In the genomic region with DNA sequence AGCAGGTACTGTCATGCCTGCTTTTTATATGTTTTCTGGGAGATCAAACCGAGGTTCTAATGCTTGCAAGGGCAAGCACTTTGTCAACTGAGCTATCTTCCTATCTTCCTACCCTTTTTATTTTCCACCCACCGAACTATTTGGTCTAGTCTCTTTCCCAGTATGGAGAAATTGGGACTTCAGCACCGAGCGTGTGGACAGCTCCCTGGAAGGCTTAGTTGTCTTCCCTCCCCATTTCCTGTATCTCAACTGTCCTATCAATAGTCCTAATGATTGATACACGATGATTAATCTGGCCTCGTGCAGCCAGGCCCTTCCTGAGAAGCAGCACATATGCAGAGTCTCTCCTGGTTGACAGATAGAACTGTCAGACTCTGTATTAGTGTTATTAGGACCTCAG, we compare ENCODE assay signal across 15 mouse cellular contexts.
A peak's percentile ranks its signal among the peaks of the same experiment; 100 is the strongest.
DNase-seq lines count a peak whose midpoint lies in the region; ATAC-seq and TF ChIP-seq lines count a peak whose summit lies in the region.
"Had no signal": no experiment of that assay in that cellular context is flagged by ENCODE, and none has a peak within 500 bp of the region (broad histone marks: within the 10 kb centered on the region; RNA-seq: fewer than 3 reads in every experiment).

No protein-coding gene starts in this region.

- TF ChIP-seq CTCF in intestine, postnatal 0 days (IDR thresholded peaks at IDR 0.05; ENCODE audit: low read depth): no peak

- H3K9ac ChIP-seq in intestine, embryonic 14.5 days (ENCODE audit: low read length): no peak overlapping the region
- no peak overlapping the region for H3K9ac ChIP-seq in intestine, postnatal 0 days (ENCODE audit: low read depth, low read length)
- H3K9ac ChIP-seq in neural tube, embryonic 11.5 days (ENCODE audit: low read length): no peak overlapping the region
- H3K9ac ChIP-seq in intestine, embryonic 15.5 days: no peak overlapping the region
- H3K9ac ChIP-seq: forebrain, embryonic 15.5 days; hindbrain, embryonic 15.5 days; liver, embryonic 15.5 days; neural tube, embryonic 12.5 days had no signal

- H3K4me2 ChIP-seq in intestine, embryonic 14.5 days (ENCODE audit: low read length): no peak overlapping the region
- H3K4me2 ChIP-seq in intestine, postnatal 0 days (replicated peaks; ENCODE audit: low read depth): no peak overlapping the region
- H3K4me2 ChIP-seq in neural tube, embryonic 11.5 days (ENCODE audit: low read depth): no peak overlapping the region
- H3K4me2 ChIP-seq in intestine, embryonic 15.5 days (replicated peaks): no peak overlapping the region
- H3K4me2 ChIP-seq: forebrain, embryonic 15.5 days; hindbrain, embryonic 15.5 days; liver, embryonic 15.5 days; neural tube, embryonic 12.5 days had no signal

- ATAC-seq in intestine, embryonic 14.5 days (replicated peaks; ENCODE audit: low FRiP score, low TSS enrichment, low read depth): no peak
- no peak for ATAC-seq in intestine, postnatal 0 days
- ATAC-seq in neural tube, embryonic 11.5 days (ENCODE audit: insufficient read depth, low FRiP score, low TSS enrichment): no peak
- no peak for ATAC-seq in intestine, embryonic 15.5 days
- ATAC-seq: forebrain, embryonic 15.5 days had no signal

- 26% methylated on average over 6 of the region's 6 CpGs for WGBS in intestine, embryonic 14.5 days
- 23% methylated on average over 6 of the region's 6 CpGs for WGBS in intestine, postnatal 0 days
- WGBS in neural tube, embryonic 11.5 days: 37% methylated on average over 6 of the region's 6 CpGs
- WGBS in intestine, embryonic 15.5 days: 26% methylated on average over 6 of the region's 6 CpGs

- H3K9me3 ChIP-seq in intestine, embryonic 14.5 days (ENCODE audit: control insufficient read depth, low read length): no peaks in the 10 kb centered on the region
- no peaks in the 10 kb centered on the region for H3K9me3 ChIP-seq in intestine, postnatal 0 days (ENCODE audit: control insufficient read depth)
- no peaks in the 10 kb centered on the region for H3K9me3 ChIP-seq in neural tube, embryonic 11.5 days (ENCODE audit: control insufficient read depth, low read length)
- no peaks in the 10 kb centered on the region for H3K9me3 ChIP-seq in intestine, embryonic 15.5 days
- H3K9me3 ChIP-seq: forebrain, embryonic 15.5 days; hindbrain, embryonic 15.5 days; liver, embryonic 15.5 days; neural tube, embryonic 12.5 days had no signal

- no peak overlapping the region for H3K4me3 ChIP-seq in intestine, embryonic 14.5 days (ENCODE audit: low read depth, low read length)
- no peak overlapping the region for H3K4me3 ChIP-seq in intestine, postnatal 0 days (ENCODE audit: low read depth, low read length)
- H3K4me3 ChIP-seq in neural tube, embryonic 11.5 days (ENCODE audit: low read depth, low read length): no peak overlapping the region
- no peak overlapping the region for H3K4me3 ChIP-seq in intestine, embryonic 15.5 days (replicated peaks)
- H3K4me3 ChIP-seq: forebrain, embryonic 15.5 days; hindbrain, embryonic 15.5 days; liver, embryonic 15.5 days; neural tube, embryonic 12.5 days had no signal

- H3K27me3 ChIP-seq in intestine, embryonic 14.5 days (replicated peaks; ENCODE audit: control insufficient read depth, insufficient read depth, low read length): no peaks in the 10 kb centered on the region
- no peaks in the 10 kb centered on the region for H3K27me3 ChIP-seq in intestine, postnatal 0 days (replicated peaks; ENCODE audit: control insufficient read depth, insufficient read depth, low read length)
- H3K27me3 ChIP-seq in neural tube, embryonic 11.5 days (ENCODE audit: control insufficient read depth, insufficient read depth, low read length): no peaks in the 10 kb centered on the region
- no peaks in the 10 kb centered on the region for H3K27me3 ChIP-seq in intestine, embryonic 15.5 days (replicated peaks)
- H3K27me3 ChIP-seq: forebrain, embryonic 15.5 days; hindbrain, embryonic 15.5 days; liver, embryonic 15.5 days; neural tube, embryonic 12.5 days had no signal

- intact Hi-C loops in left cerebral cortex, postnatal 10 days (cut with DNase I): no loop called here

- no peaks in the 10 kb centered on the region for H3K4me1 ChIP-seq in intestine, embryonic 14.5 days (replicated peaks; ENCODE audit: control insufficient read depth, insufficient read depth, low read length)
- no peaks in the 10 kb centered on the region for H3K4me1 ChIP-seq in intestine, postnatal 0 days (replicated peaks; ENCODE audit: control insufficient read depth, insufficient read depth, low read length)
- no peaks in the 10 kb centered on the region for H3K4me1 ChIP-seq in neural tube, embryonic 11.5 days (ENCODE audit: control insufficient read depth, insufficient read depth, low read length)
- no peaks in the 10 kb centered on the region for H3K4me1 ChIP-seq in intestine, embryonic 15.5 days (replicated peaks)
- H3K4me1 ChIP-seq: liver, embryonic 15.5 days; neural tube, embryonic 12.5 days had no signal

- no peak overlapping the region for H3K27ac ChIP-seq in intestine, embryonic 14.5 days (ENCODE audit: low read depth)
- no peak overlapping the region for H3K27ac ChIP-seq in intestine, postnatal 0 days (ENCODE audit: low read depth, low read length)
- no peak overlapping the region for H3K27ac ChIP-seq in neural tube, embryonic 11.5 days (ENCODE audit: low read depth, low read length)
- H3K27ac ChIP-seq in intestine, embryonic 15.5 days: no peak overlapping the region
- H3K27ac ChIP-seq: forebrain, embryonic 15.5 days; hindbrain, embryonic 15.5 days; liver, embryonic 15.5 days; neural tube, embryonic 12.5 days had no signal

- DNase-seq in intestine, embryonic 14.5 days (ENCODE audit: low spot score): peak; percentile 85
- peak; percentile 12 for DNase-seq in ovary, postnatal 36 days (ENCODE audit: low spot score)
- DNase-seq in ovary, postnatal 14 days (ENCODE audit: low spot score): no peak
- DNase-seq in c-Kit-positive CD71-positive TER-119-positive erythroid progenitor cells, embryonic 14.5 days (ENCODE audit: low spot score): peak; percentile 4
- peak; percentile 41 for DNase-seq in neural tube, embryonic 11.5 days (ENCODE audit: low spot score)
- no peak for DNase-seq in left cerebral cortex, postnatal 10 days (ENCODE audit: extremely low spot score in 1 of 2, low spot score in 2 of 2)
- DNase-seq: cerebellum, postnatal 10 days; heart, adult 11 months; spleen, adult 18-20 months had no signal

- H3K36me3 ChIP-seq in intestine, embryonic 14.5 days (ENCODE audit: control insufficient read depth, insufficient read depth, low read length): no peaks in the 10 kb centered on the region
- H3K36me3 ChIP-seq in intestine, postnatal 0 days (ENCODE audit: control insufficient read depth, insufficient read depth): no peaks in the 10 kb centered on the region
- no peaks in the 10 kb centered on the region for H3K36me3 ChIP-seq in neural tube, embryonic 11.5 days (ENCODE audit: control insufficient read depth, insufficient read depth, low read length)
- no peaks in the 10 kb centered on the region for H3K36me3 ChIP-seq in intestine, embryonic 15.5 days
- H3K36me3 ChIP-seq: forebrain, embryonic 15.5 days; hindbrain, embryonic 15.5 days; liver, embryonic 15.5 days; neural tube, embryonic 12.5 days had no signal

Comparison
In these comparisons a context has a peak if more than half of its experiments do, and no peak if none do; other contexts are left out.
1. DNase-seq: peak in intestine, embryonic 14.5 days (single experiment), ovary, postnatal 36 days (single experiment), c-Kit-positive CD71-positive TER-119-positive erythroid progenitor cells, embryonic 14.5 days (single experiment) and neural tube, embryonic 11.5 days (single experiment); none in ovary, postnatal 14 days (single experiment) and left cerebral cortex, postnatal 10 days (0 of 2).